Mouse (Mus musculus) monocyte, adult 5-6 weeks (primary cell): ENCODE measurements around the gene Stat6. TPM values are rescaled to one million over a fixed set of nuclear protein-coding genes. Genes with fewer than 3 reads are reported as not detected.

Source experiments
- ATAC-seq: fragments of 153-309, 156-312 bp; replicated peaks from 2 replicates; pipeline ENCODE4 v1.8.0; 2017; ENCODE audit warnings: mild to moderate bottlenecking; ENCODE audit not compliant: low TSS enrichment, insufficient number of reproducible peaks, severe bottlenecking, poor library complexity, low FRiP score
- total RNA-seq: library from RNA; stranded (forward); fragments of 200-1000, 200-491, 200-594 nt; gene quantifications from 3 replicates; pipeline ENCODE4 v1.2.3, GENCODE M21; 2017

Gene Stat6
- total RNA-seq, 1 experiment from 2014 or later, result 171 TPM

DNA sequence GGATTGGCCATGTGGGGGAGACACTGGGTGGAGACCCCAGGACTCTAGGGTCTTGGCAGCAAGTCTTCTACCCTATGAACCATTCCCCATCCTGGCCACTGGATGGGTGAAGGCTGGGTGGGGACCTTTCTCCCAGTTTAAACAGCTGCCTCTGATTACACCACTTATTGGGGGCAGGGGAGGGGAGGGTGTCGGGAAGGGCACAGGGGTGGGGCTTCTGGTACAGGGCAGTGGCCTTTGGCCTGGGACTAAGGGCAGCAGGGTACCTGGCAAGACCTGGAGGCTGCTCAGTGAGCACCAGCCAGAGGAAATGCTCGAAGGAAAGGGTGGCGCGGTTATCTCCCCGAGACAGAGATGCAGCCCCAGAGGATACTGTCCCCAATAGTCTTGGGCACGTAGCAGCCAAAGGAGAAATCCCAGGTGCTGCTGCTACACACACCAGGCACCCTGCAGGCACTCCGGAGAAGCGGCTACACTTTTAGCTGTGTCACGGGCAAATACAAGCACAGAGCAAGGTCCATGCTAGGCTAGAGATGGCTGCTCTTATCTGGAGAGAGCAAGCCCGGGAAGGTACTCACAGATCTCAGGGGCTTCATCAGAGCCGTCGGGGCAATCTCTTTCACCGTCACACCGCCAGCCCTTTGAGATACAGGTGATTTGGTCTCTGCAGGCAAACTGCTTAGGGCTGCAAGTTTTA, 30.6 kb upstream of the Stat6 start:
- ATAC-seq, result no peak

GRCm38 (mm10) chr10:127614236-127615033, 28.4 kb upstream of the Stat6 start:
- no peak for ATAC-seq

- ATAC-seq, result no peak
Measured at GRCm38 (mm10) chr10:127615034-127615374, 27.8 kb upstream of the Stat6 start.

GRCm38 (mm10) chr10:127615591-127615990, 27.2 kb upstream of the Stat6 start:
- ATAC-seq, result no peak

GRCm38 (mm10) chr10:127616261-127616679, 26.5 kb upstream of the Stat6 start:
- no peak for ATAC-seq

DNA sequence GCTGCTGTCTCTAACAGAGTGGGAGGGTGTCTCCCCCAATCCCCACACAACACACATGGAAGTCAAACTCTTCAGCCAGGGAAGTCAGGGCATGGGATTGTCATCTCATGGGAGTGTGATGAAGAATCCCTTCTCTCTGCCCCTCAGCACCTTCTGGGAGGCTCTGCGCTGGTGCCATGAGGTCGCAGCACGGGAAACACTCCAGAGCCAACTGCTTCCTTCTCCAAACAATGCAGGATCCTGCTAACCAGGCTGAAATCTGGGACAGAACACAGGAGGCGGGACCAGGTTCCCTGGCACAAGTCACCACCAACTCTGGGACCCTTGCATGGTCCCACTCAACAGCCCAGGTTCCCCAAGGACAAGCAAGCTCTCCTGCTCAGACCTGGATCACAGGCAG, 25.5 kb upstream of the Stat6 start:
- ATAC-seq, result no peak

DNA sequence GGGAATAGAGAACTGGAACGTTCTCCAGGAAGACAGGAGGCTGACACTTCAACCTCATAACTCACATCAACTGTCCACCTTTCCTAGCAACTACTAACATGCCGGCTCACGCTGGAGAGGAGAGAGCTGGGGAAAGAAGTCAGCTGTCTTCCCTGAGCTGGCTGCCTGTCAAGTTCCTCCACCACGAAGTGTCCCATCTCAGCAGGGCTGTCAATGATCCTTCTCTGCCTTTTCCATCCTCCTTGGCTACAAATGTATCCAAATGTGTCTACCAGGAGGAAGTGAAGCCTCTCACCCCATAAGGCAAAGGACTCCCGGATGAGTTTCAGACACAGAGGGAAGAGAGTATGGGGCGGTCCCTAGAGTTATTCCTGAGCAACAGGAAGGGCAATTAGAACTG, 24.6 kb upstream of the Stat6 start:
- no peak for ATAC-seq

- no peak for ATAC-seq
Measured at GRCm38 (mm10) chr10:127619119-127619721, 23.6 kb upstream of the Stat6 start.

DNA sequence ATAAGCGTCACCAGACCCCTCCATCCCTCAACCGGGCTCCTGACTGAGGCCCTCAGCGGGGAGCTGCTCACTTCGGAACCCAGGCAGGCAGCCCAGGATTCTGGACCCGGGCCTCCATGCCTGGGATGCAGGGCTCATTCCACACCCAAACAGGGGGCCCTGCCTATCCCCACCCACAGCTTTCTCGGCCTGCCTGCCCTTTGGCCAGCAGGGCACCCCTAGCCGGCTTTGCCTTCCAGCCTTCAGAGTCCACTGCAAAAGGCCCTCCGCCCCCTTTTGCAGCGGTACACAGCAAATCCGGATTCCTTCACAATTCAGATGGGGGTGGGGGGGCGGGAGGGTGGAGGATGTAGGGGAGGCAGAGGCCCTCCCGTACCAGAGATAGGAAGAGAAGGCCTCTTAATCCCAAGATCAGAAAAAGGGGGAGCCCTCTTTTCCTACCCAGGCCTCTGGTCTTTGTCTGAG, 22.8 kb upstream of the Stat6 start:
- no peak for ATAC-seq

DNA sequence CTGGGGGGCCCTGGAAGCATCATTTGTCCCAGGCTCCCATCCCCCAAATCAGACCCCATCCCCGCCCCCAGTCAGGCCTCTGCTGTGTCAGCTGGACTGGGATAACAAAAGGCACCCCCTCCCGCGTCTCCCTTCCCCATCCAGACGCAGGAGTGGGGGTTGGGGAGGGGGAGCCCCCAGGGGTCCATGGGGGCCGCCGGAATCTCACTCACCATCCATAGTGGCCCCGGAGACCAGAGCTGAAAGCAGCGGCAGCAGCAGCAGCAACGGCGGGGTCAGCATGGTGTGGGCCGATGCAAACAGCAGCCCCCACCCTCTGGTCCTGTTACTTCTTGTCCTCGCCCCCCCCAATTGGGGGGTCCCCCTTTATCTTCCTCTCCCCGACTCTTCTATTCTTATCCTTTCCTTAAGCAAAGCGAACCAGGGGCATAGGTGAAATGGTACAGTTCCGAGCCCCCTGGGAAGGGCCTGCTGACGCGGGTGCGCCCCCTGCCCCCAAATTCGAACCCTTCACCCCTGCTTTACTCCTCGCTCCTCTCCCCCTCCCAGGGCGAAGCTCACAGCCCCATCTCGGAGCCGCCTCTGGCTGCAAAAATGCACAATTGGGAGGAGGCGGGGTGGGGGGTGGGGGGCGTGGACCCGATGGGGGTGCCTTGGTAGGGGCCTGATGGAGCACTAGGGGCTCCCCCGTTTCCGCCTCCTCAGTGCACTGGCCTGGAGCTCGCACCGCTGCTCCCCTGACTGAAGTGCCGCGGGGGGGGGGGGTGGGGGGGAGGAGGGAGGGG, 22.2 kb upstream of the Stat6 start, which contains the start of gene Lrp1:
Gene Lrp1, minus strand, starts transcription at position 743 of the 785 bp plus-strand sequence.
- 0 out of 2 replicates have a peak, but pooled peaks have one; percentile 1 for ATAC-seq

GRCm38 (mm10) chr10:127621191-127622056, 21.4 kb upstream of the Stat6 start:
- peak; percentile 72 for ATAC-seq

GRCm38 (mm10) chr10:127622057-127622392, 20.8 kb upstream of the Stat6 start:
- ATAC-seq, result peak; percentile 40

DNA sequence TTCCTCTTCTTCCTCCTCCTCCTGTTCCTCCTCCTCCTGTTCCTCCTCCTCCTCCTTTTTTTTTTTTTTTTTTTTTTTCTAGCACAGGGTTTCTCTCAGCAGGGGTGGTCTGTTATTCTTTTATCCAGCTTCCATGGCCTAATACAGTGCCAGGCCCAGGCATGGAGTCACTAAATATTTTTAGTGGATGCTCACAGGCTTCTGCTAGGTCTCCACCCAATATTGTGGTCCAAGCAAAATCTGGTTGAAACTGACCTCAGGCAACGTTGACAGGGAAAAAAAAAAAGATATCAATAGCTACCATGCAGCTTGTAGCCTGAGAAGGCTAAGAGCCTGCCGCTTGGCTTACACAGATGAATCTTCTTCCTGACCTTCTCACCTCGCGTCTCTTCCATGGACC, 20.1 kb upstream of the Stat6 start:
- no peak for ATAC-seq

- no peak for ATAC-seq
Measured at GRCm38 (mm10) chr10:127623439-127624216, 19.2 kb upstream of the Stat6 start.

GRCm38 (mm10) chr10:127626433-127626832, 16.4 kb upstream of the Stat6 start:
- ATAC-seq, result 0 out of 2 replicates have a peak, but pooled peaks have one; percentile 36

- ATAC-seq, result peak; percentile 90
Measured at GRCm38 (mm10) chr10:127631261-127632214, 11.2 kb upstream of the Stat6 start.
